In genomic region chr9:111408012-111408411, GRCm38 (mm10) we compare ENCODE assay signal across 13 mouse cellular contexts. TPM values are rescaled to one million over a fixed set of nuclear protein-coding genes. Genes with fewer than 3 reads are reported as not detected.
DNase-seq lines count a peak whose midpoint lies in the region; ATAC-seq and TF ChIP-seq lines count a peak whose summit lies in the region.
"Had no signal": no experiment of that assay in that cellular context is flagged by ENCODE, and none has a peak within 500 bp of the region (broad histone marks: within the 10 kb centered on the region; RNA-seq: fewer than 3 reads in every experiment).

No protein-coding gene starts in this region.

- H3K27ac ChIP-seq in kidney, postnatal 0 days, result no peak overlapping the region
- no peak overlapping the region for H3K27ac ChIP-seq in lung, embryonic 14.5 days (ENCODE audit: low read depth)
- H3K27ac ChIP-seq in lung, embryonic 16.5 days (ENCODE audit: low read length), result no peak overlapping the region
- H3K27ac ChIP-seq: heart, embryonic 15.5 days; hindbrain, embryonic 13.5 days; midbrain, embryonic 15.5 days; neural tube, embryonic 12.5 days had no signal

- H3K4me2 ChIP-seq in kidney, postnatal 0 days (ENCODE audit: low read length), result no peak overlapping the region
- H3K4me2 ChIP-seq in lung, embryonic 14.5 days, result no peak overlapping the region
- no peak overlapping the region for H3K4me2 ChIP-seq in lung, embryonic 16.5 days (ENCODE audit: low read depth, low read length)
- H3K4me2 ChIP-seq: heart, embryonic 15.5 days; hindbrain, embryonic 13.5 days; midbrain, embryonic 15.5 days; neural tube, embryonic 12.5 days had no signal

- 65% methylated on average over 6 of the region's 6 CpGs for WGBS in kidney, postnatal 0 days
- 41% methylated on average over 6 of the region's 6 CpGs for whole genome bisulfite sequencing in lung, embryonic 14.5 days
- WGBS in lung, adult 2 months, result 43% methylated on average over 6 of the region's 6 CpGs
- WGBS in lung, embryonic 16.5 days, result 35% methylated on average over 6 of the region's 6 CpGs

- no peaks in the 10 kb centered on the region for H3K4me1 ChIP-seq in kidney, postnatal 0 days (replicated peaks; ENCODE audit: insufficient read depth, low read length)
- H3K4me1 ChIP-seq in lung, embryonic 14.5 days (ENCODE audit: insufficient read depth), result no peaks in the 10 kb centered on the region
- no peaks in the 10 kb centered on the region for H3K4me1 ChIP-seq in lung, adult 2 months (ENCODE audit: control insufficient read depth, insufficient read depth, low read length)
- peaks cover 6% of the 10 kb centered on the region for H3K4me1 ChIP-seq in lung, embryonic 16.5 days (replicated peaks; ENCODE audit: control insufficient read depth, insufficient read depth, low read length)
- H3K4me1 ChIP-seq: heart, embryonic 15.5 days had no signal

- no peaks in the 10 kb centered on the region for H3K9me3 ChIP-seq in kidney, postnatal 0 days (replicated peaks; ENCODE audit: low read length)
- no peaks in the 10 kb centered on the region for H3K9me3 ChIP-seq in lung, embryonic 14.5 days (ENCODE audit: low read depth, low read length)
- no peaks in the 10 kb centered on the region for H3K9me3 ChIP-seq in lung, embryonic 16.5 days (ENCODE audit: control insufficient read depth, low read length)
- H3K9me3 ChIP-seq: heart, embryonic 15.5 days; hindbrain, embryonic 13.5 days; midbrain, embryonic 15.5 days; neural tube, embryonic 12.5 days had no signal

- no peak for TF ChIP-seq POLR2A in lung, adult 2 months (IDR thresholded peaks at IDR 0.05; ENCODE audit: borderline replicate concordance, extremely low read depth, low read depth, low read length)

- H3K9ac ChIP-seq in kidney, postnatal 0 days (ENCODE audit: low read depth, low read length), result no peak overlapping the region
- H3K9ac ChIP-seq in lung, embryonic 14.5 days, result no peak overlapping the region
- H3K9ac ChIP-seq in lung, embryonic 16.5 days (ENCODE audit: low read length), result no peak overlapping the region
- H3K9ac ChIP-seq: heart, embryonic 15.5 days; hindbrain, embryonic 13.5 days; midbrain, embryonic 15.5 days; neural tube, embryonic 12.5 days had no signal

- no peak for ATAC-seq in kidney, postnatal 0 days (replicated peaks; ENCODE audit: low FRiP score, low read depth)
- ATAC-seq in lung, embryonic 14.5 days (ENCODE audit: insufficient read depth), result peak; percentile 92
- ATAC-seq in lung, embryonic 16.5 days (ENCODE audit: low read depth), result peak; percentile 85
- ATAC-seq: CD4-positive, CD25-positive, alpha-beta regulatory T cell, adult 4 months; midbrain, embryonic 15.5 days had no signal

- H3K4me3 ChIP-seq in kidney, postnatal 0 days (replicated peaks; ENCODE audit: low read depth, low read length), result no peak overlapping the region
- H3K4me3 ChIP-seq in lung, embryonic 14.5 days (ENCODE audit: low read depth, low read length), result no peak overlapping the region
- no peak overlapping the region for H3K4me3 ChIP-seq in lung, adult 2 months (replicated peaks; ENCODE audit: extremely low read depth, low read depth, low read length)
- no peak overlapping the region for H3K4me3 ChIP-seq in lung, embryonic 16.5 days (ENCODE audit: low read length)
- H3K4me3 ChIP-seq: heart, embryonic 15.5 days; hindbrain, embryonic 13.5 days; midbrain, embryonic 15.5 days; neural tube, embryonic 12.5 days had no signal

- no peak for TF ChIP-seq CTCF in kidney, postnatal 0 days (IDR thresholded peaks at IDR 0.05; ENCODE audit: low read depth)
- TF ChIP-seq CTCF in lung, embryonic 14.5 days (IDR thresholded peaks at IDR 0.05; ENCODE audit: low read depth), result no peak
- no peak for TF ChIP-seq CTCF in lung, adult 2 months (IDR thresholded peaks at IDR 0.05; ENCODE audit: insufficient read depth, low read length)

- DNase-seq in kidney, postnatal 0 days (ENCODE audit: low spot score), result peak; percentile 14
- no peak for DNase-seq in kidney, adult 9 months
- DNase-seq in lung, embryonic 14.5 days, result peak; percentile 90
- no peak for DNase-seq in lung, adult 2 months
- peak; percentile 37 to 72 for DNase-seq in lung, postnatal 4 days
- DNase-seq in cerebellum, adult 11 months, result no peak
- DNase-seq: cerebellum, adult 11-12 months had no signal

- H3K27me3 ChIP-seq in kidney, postnatal 0 days (ENCODE audit: insufficient read depth, low read length), result no peaks in the 10 kb centered on the region
- H3K27me3 ChIP-seq in lung, embryonic 14.5 days (ENCODE audit: insufficient read depth, low read length), result no peaks in the 10 kb centered on the region
- H3K27me3 ChIP-seq in lung, embryonic 16.5 days (ENCODE audit: control insufficient read depth, insufficient read depth, low read depth, low read length), result no peaks in the 10 kb centered on the region
- H3K27me3 ChIP-seq: heart, embryonic 15.5 days; hindbrain, embryonic 13.5 days; midbrain, embryonic 15.5 days; neural tube, embryonic 12.5 days had no signal

- no peaks in the 10 kb centered on the region for H3K36me3 ChIP-seq in kidney, postnatal 0 days (ENCODE audit: insufficient read depth, low read length)
- no peaks in the 10 kb centered on the region for H3K36me3 ChIP-seq in lung, embryonic 14.5 days (ENCODE audit: insufficient read depth)
- H3K36me3 ChIP-seq in lung, embryonic 16.5 days (ENCODE audit: control insufficient read depth, insufficient read depth, low read length), result no peaks in the 10 kb centered on the region
- H3K36me3 ChIP-seq: heart, embryonic 15.5 days; hindbrain, embryonic 13.5 days; midbrain, embryonic 15.5 days; neural tube, embryonic 12.5 days had no signal

RNA-seq across cellular contexts. Expression of gene Dclk3, which starts 30.9 kb away (rescaled TPM):
- polyA plus RNA-seq in kidney, postnatal 0 days (2015; fragmentation: Nextera tagmentation; extraction: Ambion mirVana), result 8.6 and 9.0 TPM in 2 replicates
- polyA plus RNA-seq in lung, embryonic 14.5 days (2014; fragmentation: Nextera tagmentation; extraction: Ambion mirVana), result 0.23 TPM in 1 of 2 replicates, not detected in the other
- 0.98 and 1.8 TPM in 2 replicates for polyA plus RNA-seq in lung, adult 2 months (2012; rRNA removed)
- polyA plus RNA-seq in lung, embryonic 16.5 days (2015; fragmentation: Nextera tagmentation; extraction: Ambion mirVana), result 0.24 and 0.25 TPM in 2 replicates
- polyA plus RNA-seq: CD4-positive, CD25-positive, alpha-beta regulatory T cell, adult 4 months had no signal

Comparison
In these comparisons a context has a peak if more than half of its experiments do, and no peak if none do; other contexts are left out.
1. DNase-seq: peak in kidney, postnatal 0 days (single experiment), lung, embryonic 14.5 days (single experiment) and lung, postnatal 4 days (2 of 2); none in kidney, adult 9 months (single experiment), lung, adult 2 months (single experiment) and cerebellum, adult 11 months (single experiment).